Mouse (Mus musculus) embryonic fibroblast, embryonic 13.5 days (primary cell): ENCODE results near the gene Klf7.

Experiments
- CTCF ChIP-seq: IDR thresholded peaks from 2 replicates; pipeline ENCODE4 v1.5.1; 2011; ENCODE audit warnings: mild to moderate bottlenecking, control low read depth, low read length, moderate library complexity, borderline replicate concordance; ENCODE audit not compliant: insufficient read depth
- POLR2A ChIP-seq: IDR thresholded peaks from 2 replicates; pipeline ENCODE4 v1.6.1; 2011; ENCODE audit warnings: low read depth, mild to moderate bottlenecking, control low read depth, low read length, moderate library complexity

DNA sequence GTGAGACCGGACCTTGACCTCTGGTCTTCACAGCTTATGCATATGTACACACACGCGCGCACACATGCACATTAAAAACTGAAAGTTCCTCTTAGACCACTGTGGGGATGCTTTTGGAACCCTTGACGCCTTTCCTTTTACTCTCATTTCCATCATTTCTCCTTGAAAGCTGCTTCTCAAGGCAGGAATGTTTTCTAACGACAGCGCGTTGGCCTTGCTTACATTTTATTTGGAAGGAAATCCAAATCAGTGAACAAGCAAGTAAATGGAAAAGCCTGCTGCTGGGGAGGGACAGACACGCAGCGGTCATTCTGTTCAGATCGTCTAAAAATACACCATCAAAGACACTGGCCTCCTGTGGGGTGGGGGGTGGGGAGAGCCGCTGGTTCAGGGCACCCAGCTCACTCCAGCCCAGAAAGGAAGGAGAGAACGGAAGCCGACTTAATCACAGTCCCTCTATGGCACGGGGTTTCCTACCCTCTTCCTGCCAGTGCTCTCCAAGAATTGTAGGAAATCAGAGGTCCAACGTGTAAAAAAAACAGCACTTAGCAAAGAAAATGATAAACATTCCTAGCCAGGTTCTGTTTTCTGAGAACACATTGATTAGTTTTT, 103.5 kb downstream of the Klf7 start:
- TF ChIP-seq CTCF = no peak
- no peak for TF ChIP-seq POLR2A
